Mouse (Mus musculus): ENCODE data around the gene Wdr20rt. TPM values are rescaled to one million over a fixed set of nuclear protein-coding genes. Genes with fewer than 3 reads are reported as not detected.
"Not testable (repeated sequence)": the region's sequence is repeated elsewhere in the genome, so short reads cannot be mapped to it uniquely, and the experiment has no call there.

Wdr20rt gene
- total and polyA plus RNA-seq, 2 experiments from 2014 or later: not detected

DNA sequence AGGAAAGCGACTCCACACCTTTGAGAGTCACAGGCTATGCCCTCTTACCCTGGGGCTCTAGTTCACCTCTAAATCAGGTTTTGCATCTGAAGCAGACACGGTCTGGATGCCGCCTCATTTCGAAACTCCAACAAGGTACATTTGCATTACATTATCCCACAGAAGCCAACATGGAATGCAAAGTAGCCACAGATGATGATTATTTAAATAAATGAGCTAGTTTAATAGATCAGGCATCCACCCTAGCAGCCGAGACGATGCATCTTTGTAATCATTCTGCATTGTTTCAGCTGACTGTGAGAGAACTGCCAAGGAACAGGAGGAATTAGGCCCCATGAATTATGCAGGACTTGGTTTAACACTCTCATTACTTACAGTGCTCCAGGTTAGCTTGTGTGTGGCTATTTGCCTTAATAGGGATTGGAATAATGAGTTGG, 8.9 kb upstream of the Wdr20rt start:
- DNase-seq (ENCODE audit: low spot score): peak; percentile 29
- Histone ChIP-seq H3K4me3 (ENCODE audit: low read depth, low read length) (no peak overlapping the region), H3K36me3 (ENCODE audit: insufficient read depth, low read length) (no peaks in the 10 kb centered on the region), H3K4me2 (ENCODE audit: low read depth, low read length, poor library complexity, severe bottlenecking) (no peak overlapping the region), H3K27me3 (ENCODE audit: insufficient read depth, low read length) (no peaks in the 10 kb centered on the region), H3K9ac (replicated peaks; ENCODE audit: low read length, poor library complexity, severe bottlenecking) (no peak overlapping the region), H3K27ac (ENCODE audit: low read depth, low read length) (no peak overlapping the region), H3K9me3 (ENCODE audit: low read length) (no peaks in the 10 kb centered on the region), H3K4me1 (ENCODE audit: insufficient read depth, low read length) (no peaks in the 10 kb centered on the region)
- peak; percentile 58; the same call in 1 of the 2 replicates for ATAC-seq (ENCODE audit: low FRiP score)
- no peak for TF ChIP-seq CTCF (IDR thresholded peaks at IDR 0.05)
- WGBS: 34% methylated on average over 6 of the region's 6 CpGs

DNA sequence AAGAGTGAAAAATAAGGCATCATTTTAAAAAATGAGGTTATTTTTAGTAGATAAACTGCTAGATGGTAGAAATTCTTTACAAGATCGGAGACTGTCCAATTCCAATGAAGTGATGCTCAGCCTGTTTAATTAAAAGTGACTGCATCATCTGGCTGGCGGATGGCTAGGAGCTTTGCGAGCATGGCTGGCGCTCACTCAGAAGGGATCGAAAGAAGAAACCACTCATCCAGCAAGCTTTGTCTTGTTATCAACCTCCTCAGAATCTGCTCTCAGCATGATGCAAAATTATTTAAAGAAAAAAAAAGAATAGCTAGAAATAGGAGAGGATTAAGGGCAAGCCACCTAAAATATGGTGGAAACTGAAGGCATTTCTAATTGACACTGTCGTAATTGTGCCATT, 3.3 kb downstream of the Wdr20rt start:
- H3K4me3 ChIP-seq (ENCODE audit: low read depth, low read length): no peak overlapping the region
- H3K9ac ChIP-seq (replicated peaks; ENCODE audit: low read length, poor library complexity, severe bottlenecking): no peak overlapping the region
- no peaks in the 10 kb centered on the region for H3K36me3 ChIP-seq (ENCODE audit: insufficient read depth, low read length)
- no peak overlapping the region for H3K27ac ChIP-seq (ENCODE audit: low read depth, low read length)
- 0 out of 2 replicates have a peak, but pooled peaks have one; percentile 10 for ATAC-seq (ENCODE audit: low FRiP score)
- no peak overlapping the region for H3K4me2 ChIP-seq (ENCODE audit: low read depth, low read length, poor library complexity, severe bottlenecking)
- H3K27me3 ChIP-seq (ENCODE audit: insufficient read depth, low read length): no peaks in the 10 kb centered on the region
- TF ChIP-seq CTCF (IDR thresholded peaks at IDR 0.05): no peak
- no peaks in the 10 kb centered on the region for H3K9me3 ChIP-seq (ENCODE audit: low read length)
- WGBS: 39% methylated on average over 6 of the region's 6 CpGs
- DNase-seq (ENCODE audit: low spot score): peak; percentile 48
- no peaks in the 10 kb centered on the region for H3K4me1 ChIP-seq (ENCODE audit: insufficient read depth, low read length)

DNA sequence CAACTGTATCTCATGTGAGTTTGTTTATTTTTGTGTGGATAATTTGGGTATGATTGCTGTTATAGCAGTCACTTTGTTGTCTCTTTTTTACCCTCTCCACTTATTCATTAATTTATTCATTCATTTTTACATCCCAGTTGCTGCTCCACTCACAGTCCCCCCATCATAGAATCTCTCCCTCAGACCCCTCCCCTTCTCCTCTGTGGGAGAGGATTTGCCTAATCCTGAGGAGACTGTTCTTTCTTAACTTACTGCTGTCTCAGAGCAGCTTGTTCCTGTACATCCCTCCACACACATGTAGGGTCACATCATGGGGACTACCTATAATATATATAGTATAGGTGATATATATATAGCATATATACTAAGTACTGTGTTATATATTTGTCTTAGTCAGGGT, 3.7 kb downstream of the Wdr20rt start:
- H3K4me3 ChIP-seq (ENCODE audit: low read depth, low read length): no peak overlapping the region
- TF ChIP-seq CTCF (IDR thresholded peaks at IDR 0.05): no peak
- H3K9ac ChIP-seq (replicated peaks; ENCODE audit: low read length, poor library complexity, severe bottlenecking): no peak overlapping the region
- ATAC-seq (ENCODE audit: low FRiP score) (0 out of 2 replicates have a peak, but pooled peaks have one; percentile 47), DNase-seq (ENCODE audit: low spot score) (no peak)
- no peaks in the 10 kb centered on the region for H3K27me3 ChIP-seq (ENCODE audit: insufficient read depth, low read length)
- H3K9me3 ChIP-seq (ENCODE audit: low read length): no peaks in the 10 kb centered on the region
- no peaks in the 10 kb centered on the region for H3K36me3 ChIP-seq (ENCODE audit: insufficient read depth, low read length)
- H3K4me1 ChIP-seq (ENCODE audit: insufficient read depth, low read length): no peaks in the 10 kb centered on the region
- no peak overlapping the region for H3K4me2 ChIP-seq (ENCODE audit: low read depth, low read length, poor library complexity, severe bottlenecking)
- H3K27ac ChIP-seq (ENCODE audit: low read depth, low read length): no peak overlapping the region

- H3K9ac ChIP-seq (replicated peaks; ENCODE audit: low read length, poor library complexity, severe bottlenecking); H3K4me3 ChIP-seq (ENCODE audit: low read depth, low read length); H3K4me2 ChIP-seq (ENCODE audit: low read depth, low read length, poor library complexity, severe bottlenecking); H3K4me1 ChIP-seq (ENCODE audit: insufficient read depth, low read length); H3K36me3 ChIP-seq (ENCODE audit: insufficient read depth, low read length); H3K27me3 ChIP-seq (ENCODE audit: insufficient read depth, low read length); H3K9me3 ChIP-seq (ENCODE audit: low read length); DNase-seq (ENCODE audit: low spot score); H3K27ac ChIP-seq (ENCODE audit: low read depth, low read length); ATAC-seq (ENCODE audit: low FRiP score): not testable (repeated sequence)
- WGBS: 90% methylated on average over 2 of the region's 2 CpGs
Observed at GRCm38 (mm10) chr12:65232801-65233200, 7.5 kb downstream of the Wdr20rt start.

DNA sequence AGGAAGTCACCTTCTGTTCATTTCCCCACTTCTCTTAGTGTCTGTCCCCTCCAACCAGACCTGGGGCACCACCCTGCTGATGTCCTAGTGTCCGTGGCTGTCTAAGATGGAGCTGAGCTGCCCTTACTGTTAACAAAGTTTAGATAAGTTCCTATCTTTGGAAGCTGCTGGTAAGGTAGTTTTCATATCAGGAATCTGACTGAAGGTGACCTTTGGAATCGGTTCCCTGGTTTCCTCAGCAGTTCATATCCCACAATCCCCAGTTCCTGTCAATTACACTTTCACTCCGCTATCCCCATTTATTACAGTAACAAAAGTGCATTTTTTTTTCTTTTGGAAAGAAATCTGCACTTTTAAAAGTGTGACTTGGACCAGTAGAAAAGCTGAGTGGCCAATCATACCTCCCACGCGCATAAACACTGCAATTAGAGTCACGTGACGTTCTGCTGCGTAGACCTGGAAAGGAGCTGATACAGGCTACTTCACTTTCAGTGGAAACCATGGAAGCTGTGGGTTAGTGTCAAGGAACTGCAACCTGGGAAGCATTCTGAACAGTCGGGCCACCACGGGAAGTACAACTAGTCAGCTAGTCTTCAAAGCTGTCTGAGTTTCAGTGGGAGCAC, 24.9 kb downstream of the Wdr20rt start:
- H3K27me3 ChIP-seq (ENCODE audit: insufficient read depth, low read length): no peaks in the 10 kb centered on the region
- DNase-seq (ENCODE audit: low spot score) (no peak), ATAC-seq (ENCODE audit: low FRiP score) (no peak)
- no peak for TF ChIP-seq CTCF (IDR thresholded peaks at IDR 0.05)
- H3K4me3 ChIP-seq (ENCODE audit: low read depth, low read length): no peak overlapping the region
- no peak overlapping the region for H3K9ac ChIP-seq (replicated peaks; ENCODE audit: low read length, poor library complexity, severe bottlenecking)
- H3K4me2 ChIP-seq (ENCODE audit: low read depth, low read length, poor library complexity, severe bottlenecking): no peak overlapping the region
- no peaks in the 10 kb centered on the region for H3K9me3 ChIP-seq (ENCODE audit: low read length)
- WGBS: 94% methylated on average over 10 of the region's 10 CpGs
- H3K4me1 ChIP-seq (ENCODE audit: insufficient read depth, low read length): no peaks in the 10 kb centered on the region
- no peak overlapping the region for H3K27ac ChIP-seq (ENCODE audit: low read depth, low read length)
- no peaks in the 10 kb centered on the region for H3K36me3 ChIP-seq (ENCODE audit: insufficient read depth, low read length)

GRCm38 (mm10) chr12:65256887-65257286, 31.6 kb downstream of the Wdr20rt start:
- H3K27ac ChIP-seq (ENCODE audit: low read depth, low read length): no peak overlapping the region

More at GRCm38 (mm10) chr12:65256887-65257286, 31.6 kb downstream of the Wdr20rt start:
- no peak for DNase-seq (ENCODE audit: low spot score)
- Histone ChIP-seq H3K4me3 (ENCODE audit: low read depth, low read length) (no peak overlapping the region), H3K9me3 (ENCODE audit: low read length) (no peaks in the 10 kb centered on the region), H3K4me1 (ENCODE audit: insufficient read depth, low read length) (peaks cover 9% of the 10 kb centered on the region), H3K4me2 (ENCODE audit: low read depth, low read length, poor library complexity, severe bottlenecking) (no peak overlapping the region), H3K27me3 (ENCODE audit: insufficient read depth, low read length) (no peaks in the 10 kb centered on the region), H3K36me3 (ENCODE audit: insufficient read depth, low read length) (no peaks in the 10 kb centered on the region), H3K9ac (replicated peaks; ENCODE audit: low read length, poor library complexity, severe bottlenecking) (no peak overlapping the region)
- no peak for ATAC-seq (ENCODE audit: low FRiP score)
- no peak for TF ChIP-seq CTCF (IDR thresholded peaks at IDR 0.05)
